Mouse (Mus musculus): ENCODE measurements around the gene C1qtnf2. TPM values are rescaled to one million over a fixed set of nuclear protein-coding genes. Genes with fewer than 3 reads are reported as not detected.

C1qtnf2 gene
- polyA plus RNA-seq, 1 experiment from 2014 or later, result 5.0 TPM

DNA sequence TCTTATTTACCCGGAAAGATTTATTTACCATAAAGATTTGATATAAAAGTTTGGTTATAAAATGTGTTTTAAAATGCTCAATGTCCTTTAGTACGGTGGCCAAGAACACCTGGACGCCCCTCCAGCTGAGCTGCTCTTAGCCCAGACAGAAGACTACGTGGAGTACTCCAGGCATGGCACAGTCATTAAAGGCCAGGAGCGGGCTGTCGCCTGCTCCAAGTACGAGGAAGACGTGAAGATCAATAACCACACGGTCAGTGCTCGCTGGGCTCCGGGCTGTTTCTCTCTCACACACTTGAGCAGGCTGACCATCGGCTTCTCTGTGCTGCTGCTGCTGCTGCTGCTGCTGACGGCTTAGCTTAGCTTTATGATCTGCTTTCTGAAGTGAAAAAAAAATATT is 30.9 kb upstream of the C1qtnf2 start:
- ATAC-seq (replicated peaks; ENCODE audit: low FRiP score, low TSS enrichment, low read depth) (no peak), DNase-seq (ENCODE audit: low spot score) (no peak)
- no peak overlapping the region for H3K4me3 ChIP-seq (ENCODE audit: low read depth, low read length)
- 93% methylated on average over 13 of the region's 13 CpGs for WGBS
- no peaks in the 10 kb centered on the region for H3K4me1 ChIP-seq (replicated peaks; ENCODE audit: control insufficient read depth, insufficient read depth, low read length)
- H3K36me3 ChIP-seq (ENCODE audit: control insufficient read depth, insufficient read depth, low read length), result peaks cover 92% of the 10 kb centered on the region
- no peak overlapping the region for H3K27ac ChIP-seq (ENCODE audit: low read depth)
- H3K27me3 ChIP-seq (replicated peaks; ENCODE audit: control insufficient read depth, insufficient read depth, low read length), result no peaks in the 10 kb centered on the region
- H3K9me3 ChIP-seq (ENCODE audit: control insufficient read depth, low read length), result no peaks in the 10 kb centered on the region
- H3K4me2 ChIP-seq (ENCODE audit: low read length), result no peak overlapping the region
- no peak overlapping the region for H3K9ac ChIP-seq (ENCODE audit: low read length)

- DNase-seq (ENCODE audit: low spot score) (no peak), ATAC-seq (replicated peaks; ENCODE audit: low FRiP score, low TSS enrichment, low read depth) (no peak)
- Histone ChIP-seq H3K27me3 (replicated peaks; ENCODE audit: control insufficient read depth, insufficient read depth, low read length) (no peaks in the 10 kb centered on the region), H3K4me3 (ENCODE audit: low read depth, low read length) (no peak overlapping the region), H3K9ac (ENCODE audit: low read length) (no peak overlapping the region), H3K4me2 (ENCODE audit: low read length) (no peak overlapping the region), H3K36me3 (ENCODE audit: control insufficient read depth, insufficient read depth, low read length) (peaks cover 27% of the 10 kb centered on the region), H3K27ac (ENCODE audit: low read depth) (no peak overlapping the region), H3K9me3 (ENCODE audit: control insufficient read depth, low read length) (no peaks in the 10 kb centered on the region), H3K4me1 (replicated peaks; ENCODE audit: control insufficient read depth, insufficient read depth, low read length) (no peaks in the 10 kb centered on the region)
- WGBS, result 89% methylated on average over 2 of the region's 2 CpGs
Observed at GRCm38 (mm10) chr11:43449916-43450315, 24.2 kb upstream of the C1qtnf2 start.

- DNase-seq (ENCODE audit: low spot score) (no peak), ATAC-seq (replicated peaks; ENCODE audit: low FRiP score, low TSS enrichment, low read depth) (no peak)
- no peak overlapping the region for H3K4me3 ChIP-seq (ENCODE audit: low read depth, low read length)
- H3K27me3 ChIP-seq (replicated peaks; ENCODE audit: control insufficient read depth, insufficient read depth, low read length), result no peaks in the 10 kb centered on the region
- no peaks in the 10 kb centered on the region for H3K9me3 ChIP-seq (ENCODE audit: control insufficient read depth, low read length)
- no peak overlapping the region for H3K9ac ChIP-seq (ENCODE audit: low read length)
- 58% methylated on average over 4 of the region's 4 CpGs for WGBS
- H3K36me3 ChIP-seq (ENCODE audit: control insufficient read depth, insufficient read depth, low read length), result peaks cover 13% of the 10 kb centered on the region
- H3K4me2 ChIP-seq (ENCODE audit: low read length), result no peak overlapping the region
- H3K4me1 ChIP-seq (replicated peaks; ENCODE audit: control insufficient read depth, insufficient read depth, low read length), result no peaks in the 10 kb centered on the region
- no peak overlapping the region for H3K27ac ChIP-seq (ENCODE audit: low read depth)
Observed at GRCm38 (mm10) chr11:43451322-43451721, 22.8 kb upstream of the C1qtnf2 start.

- Histone ChIP-seq H3K36me3 (ENCODE audit: control insufficient read depth, insufficient read depth, low read length) (peaks cover 4% of the 10 kb centered on the region), H3K9me3 (ENCODE audit: control insufficient read depth, low read length) (no peaks in the 10 kb centered on the region), H3K4me2 (ENCODE audit: low read length) (no peak overlapping the region), H3K4me3 (ENCODE audit: low read depth, low read length) (no peak overlapping the region), H3K4me1 (replicated peaks; ENCODE audit: control insufficient read depth, insufficient read depth, low read length) (no peaks in the 10 kb centered on the region), H3K27me3 (replicated peaks; ENCODE audit: control insufficient read depth, insufficient read depth, low read length) (no peaks in the 10 kb centered on the region), H3K9ac (ENCODE audit: low read length) (no peak overlapping the region), H3K27ac (ENCODE audit: low read depth) (no peak overlapping the region)
- ATAC-seq (replicated peaks; ENCODE audit: low FRiP score, low TSS enrichment, low read depth), result no peak
- 75% methylated on average over 2 of the region's 2 CpGs for WGBS
- DNase-seq (ENCODE audit: low spot score), result no peak
Observed at GRCm38 (mm10) chr11:43452266-43452665, 21.8 kb upstream of the C1qtnf2 start.

DNA sequence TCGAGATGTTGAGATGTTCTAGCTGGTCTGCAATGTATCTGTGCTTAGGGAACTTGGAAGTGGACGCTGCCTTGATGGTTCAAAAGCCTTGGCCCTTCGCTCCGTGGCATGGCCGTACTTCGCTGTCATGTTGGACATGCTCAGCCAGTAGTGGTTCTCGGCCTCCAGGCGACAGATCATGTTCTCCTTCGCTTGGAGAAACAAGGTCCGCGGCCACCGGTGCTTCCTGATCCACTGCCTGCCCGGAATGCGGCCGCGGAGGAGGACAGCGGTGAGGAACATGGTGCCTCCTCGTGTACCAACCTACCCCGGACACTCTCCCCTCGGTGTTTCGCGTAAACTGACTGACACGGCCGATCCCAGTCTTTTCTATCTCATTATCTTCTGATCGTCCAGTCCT is 10.9 kb upstream of the C1qtnf2 start:
- no peak overlapping the region for H3K4me2 ChIP-seq (ENCODE audit: low read length)
- H3K27me3 ChIP-seq (replicated peaks; ENCODE audit: control insufficient read depth, insufficient read depth, low read length), result no peaks in the 10 kb centered on the region
- no peaks in the 10 kb centered on the region for H3K4me1 ChIP-seq (replicated peaks; ENCODE audit: control insufficient read depth, insufficient read depth, low read length)
- H3K9ac ChIP-seq (ENCODE audit: low read length), result no peak overlapping the region
- ATAC-seq (replicated peaks; ENCODE audit: low FRiP score, low TSS enrichment, low read depth) (no peak), DNase-seq (ENCODE audit: low spot score) (peak; percentile 3)
- no peak overlapping the region for H3K4me3 ChIP-seq (ENCODE audit: low read depth, low read length)
- WGBS, result 94% methylated on average over 25 of the region's 25 CpGs
- H3K36me3 ChIP-seq (ENCODE audit: control insufficient read depth, insufficient read depth, low read length), result no peaks in the 10 kb centered on the region
- no peaks in the 10 kb centered on the region for H3K9me3 ChIP-seq (ENCODE audit: control insufficient read depth, low read length)
- H3K27ac ChIP-seq (ENCODE audit: low read depth), result no peak overlapping the region

DNA sequence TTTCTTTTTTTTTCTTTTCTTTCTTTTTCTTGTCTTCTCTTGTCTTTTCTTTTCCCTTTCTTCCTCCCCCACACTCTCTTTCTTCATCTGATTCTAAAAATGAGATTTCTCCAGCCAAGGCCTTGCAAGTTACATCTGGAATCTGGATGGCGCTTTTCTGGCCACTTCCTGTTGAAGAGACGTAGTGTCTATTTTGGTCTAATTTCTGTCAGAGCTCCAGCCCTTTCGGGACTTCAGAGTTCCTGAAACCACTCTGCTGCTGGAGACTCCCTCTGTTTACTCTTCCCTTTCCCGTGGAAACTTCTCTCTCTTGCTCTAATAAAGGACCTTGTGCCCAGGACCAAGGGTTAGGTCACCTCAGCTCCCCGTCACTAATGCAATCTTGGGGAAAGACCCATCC is 4.0 kb upstream of the C1qtnf2 start:
- peak overlapping the region; percentile 40 for H3K27ac ChIP-seq (ENCODE audit: low read depth)
- H3K4me1 ChIP-seq (replicated peaks; ENCODE audit: control insufficient read depth, insufficient read depth, low read length), result peaks cover 3% of the 10 kb centered on the region
- H3K9ac ChIP-seq (ENCODE audit: low read length), result no peak overlapping the region
- H3K9me3 ChIP-seq (ENCODE audit: control insufficient read depth, low read length), result no peaks in the 10 kb centered on the region
- no peak overlapping the region for H3K4me2 ChIP-seq (ENCODE audit: low read length)
- H3K4me3 ChIP-seq (ENCODE audit: low read depth, low read length), result no peak overlapping the region
- ATAC-seq (replicated peaks; ENCODE audit: low FRiP score, low TSS enrichment, low read depth) (no peak), DNase-seq (ENCODE audit: low spot score) (peak; percentile 39)
- WGBS, result 29% methylated on average over 5 of the region's 5 CpGs
- H3K27me3 ChIP-seq (replicated peaks; ENCODE audit: control insufficient read depth, insufficient read depth, low read length), result no peaks in the 10 kb centered on the region
- no peaks in the 10 kb centered on the region for H3K36me3 ChIP-seq (ENCODE audit: control insufficient read depth, insufficient read depth, low read length)

GRCm38 (mm10) chr11:43470881-43471820 is 2.9 kb upstream of the C1qtnf2 start:
- Histone ChIP-seq H3K4me2 (ENCODE audit: low read length) (no peak overlapping the region), H3K36me3 (ENCODE audit: control insufficient read depth, insufficient read depth, low read length) (no peaks in the 10 kb centered on the region), H3K27me3 (replicated peaks; ENCODE audit: control insufficient read depth, insufficient read depth, low read length) (no peaks in the 10 kb centered on the region), H3K27ac (ENCODE audit: low read depth) (no peak overlapping the region), H3K9me3 (ENCODE audit: control insufficient read depth, low read length) (no peaks in the 10 kb centered on the region), H3K4me3 (ENCODE audit: low read depth, low read length) (no peak overlapping the region), H3K9ac (ENCODE audit: low read length) (no peak overlapping the region), H3K4me1 (replicated peaks; ENCODE audit: control insufficient read depth, insufficient read depth, low read length) (peaks cover 7% of the 10 kb centered on the region)
- WGBS, result 79% methylated on average over 6 of the region's 6 CpGs
- DNase-seq (ENCODE audit: low spot score), result peak; percentile 36
- ATAC-seq (replicated peaks; ENCODE audit: low FRiP score, low TSS enrichment, low read depth), result no peak

DNA sequence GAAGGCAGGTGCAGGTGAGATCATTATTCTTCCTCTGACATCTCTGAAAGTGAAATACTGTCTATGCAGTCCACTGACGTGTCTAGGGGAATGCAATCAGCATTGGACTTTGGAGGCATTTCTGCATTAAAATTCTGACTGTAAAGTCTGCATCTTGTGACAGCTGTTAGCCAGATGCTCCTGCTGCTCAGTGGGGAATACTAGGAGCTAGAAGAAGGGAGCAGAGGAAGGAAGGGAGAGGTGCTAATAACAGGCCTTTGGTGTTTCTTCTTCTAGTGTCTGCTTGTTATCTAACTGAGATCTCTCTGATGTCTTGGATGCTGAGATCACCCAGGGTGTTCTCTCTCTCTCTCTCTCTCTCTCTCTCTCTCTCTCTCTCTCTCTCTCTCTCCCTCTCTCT is 961 bp upstream of the C1qtnf2 start:
- Histone ChIP-seq H3K9me3 (ENCODE audit: control insufficient read depth, low read length) (no peaks in the 10 kb centered on the region), H3K4me1 (replicated peaks; ENCODE audit: control insufficient read depth, insufficient read depth, low read length) (peaks cover 7% of the 10 kb centered on the region), H3K27me3 (replicated peaks; ENCODE audit: control insufficient read depth, insufficient read depth, low read length) (no peaks in the 10 kb centered on the region), H3K4me2 (ENCODE audit: low read length) (no peak overlapping the region), H3K4me3 (ENCODE audit: low read depth, low read length) (no peak overlapping the region), H3K27ac (ENCODE audit: low read depth) (no peak overlapping the region), H3K9ac (ENCODE audit: low read length) (no peak overlapping the region), H3K36me3 (ENCODE audit: control insufficient read depth, insufficient read depth, low read length) (no peaks in the 10 kb centered on the region)
- WGBS, result 64% methylated on average over 1 of the region's 1 CpGs
- ATAC-seq (replicated peaks; ENCODE audit: low FRiP score, low TSS enrichment, low read depth) (no peak), DNase-seq (ENCODE audit: low spot score) (peak; percentile 42)

Data from intestine, embryonic 14.5 days (tissue).